Mouse (Mus musculus) heart, postnatal 4 days (tissue): Measurements from ENCODE around the gene Ntn5. TPM values are rescaled to one million over a fixed set of nuclear protein-coding genes. Genes with fewer than 3 reads are reported as not detected.
"Not testable (repeated sequence)": the region's sequence is repeated elsewhere in the genome, so short reads cannot be mapped to it uniquely, and the experiment has no call there.

ENCODE experiments used
- DNase-seq: peaks from one replicate; pipeline ENCODE4 v3.0.0; 2021
- total RNA-seq, 2 experiments: library from RNA; stranded (reverse); gene quantifications; 2 replicates each; pipeline ENCODE4 v1.2.3; 2021

Gene Ntn5
- total RNA-seq: not detected

DNA sequence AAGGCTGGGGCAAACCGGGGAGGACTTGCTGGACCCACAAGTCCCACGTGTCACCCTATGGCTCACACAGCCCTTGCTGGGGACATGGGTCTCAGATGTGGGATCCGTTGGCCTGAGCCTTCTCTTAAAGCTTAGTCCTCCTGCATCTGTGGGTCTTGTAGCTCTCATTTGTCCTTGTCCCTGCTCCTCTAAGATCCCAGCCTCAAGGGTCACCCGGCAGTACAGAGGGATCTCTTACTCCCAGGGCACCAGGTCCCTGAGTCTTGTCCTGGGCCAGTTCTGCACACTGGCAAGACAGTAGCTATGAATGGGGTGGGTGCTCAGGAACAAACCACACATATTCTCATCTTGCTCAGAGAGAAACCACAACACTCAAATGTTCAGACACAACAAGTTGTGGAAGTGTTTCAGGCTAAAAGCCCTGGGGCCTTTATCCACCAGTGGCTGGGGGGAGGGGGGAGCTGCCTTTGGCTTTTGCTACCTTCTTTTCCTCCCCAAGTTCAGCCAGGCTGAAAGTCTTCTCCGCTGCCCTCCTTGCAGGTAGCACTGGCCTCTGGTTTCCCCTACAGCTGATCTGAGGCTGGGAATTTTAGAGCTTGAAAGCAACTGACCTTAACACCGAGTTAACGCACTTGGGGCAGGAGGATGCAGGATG lies at the start of gene Ntn5:
Gene Ntn5, plus strand, starts transcription at position 627 of the 655 bp plus-strand sequence.
- DNase-seq: no peak

DNA sequence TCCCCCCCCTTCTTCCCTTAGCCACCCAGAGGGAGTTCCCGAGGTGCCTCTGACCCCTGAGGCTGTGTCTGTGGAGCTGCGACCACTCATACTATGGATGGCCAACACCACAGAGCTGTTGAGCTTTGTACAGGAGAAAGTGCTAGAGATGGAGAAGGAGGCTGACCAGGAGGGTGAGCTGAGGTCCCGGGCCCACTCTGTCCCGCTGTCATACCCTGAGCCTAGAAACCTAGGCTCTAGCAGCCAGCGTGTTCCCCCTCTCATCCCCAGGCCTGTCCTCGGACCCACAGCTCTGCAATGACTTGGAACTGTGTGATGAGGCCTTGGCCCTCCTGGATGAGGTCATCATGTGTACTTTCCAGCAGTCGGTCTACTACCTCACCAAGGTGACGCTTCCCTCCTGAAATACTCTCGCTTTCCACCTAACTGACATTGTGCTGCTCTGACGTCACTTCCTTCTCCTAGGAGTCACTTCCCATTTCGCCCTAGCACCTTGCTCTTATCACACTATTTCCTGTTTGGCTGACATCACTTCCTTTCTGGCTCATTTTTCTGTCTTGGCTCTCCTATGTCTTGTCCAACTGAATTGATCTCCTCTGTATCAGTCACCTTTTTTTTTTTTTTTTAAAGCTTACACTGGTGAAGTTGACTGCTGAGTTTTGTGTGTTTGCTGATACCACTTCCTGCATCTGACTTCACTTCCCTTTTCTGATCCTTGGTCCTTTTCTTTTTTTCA lies 48.7 kb upstream of the Ntn5 start:
- DNase-seq: peak; percentile 45

GRCm38 (mm10) chr7:45635711-45636688 lies 47.8 kb upstream of the Ntn5 start:
- peak; percentile 85 for DNase-seq

- DNase-seq: no peak
Measured at GRCm38 (mm10) chr7:45637710-45638109, 46.1 kb upstream of the Ntn5 start.

GRCm38 (mm10) chr7:45638623-45639401 lies 45.0 kb upstream of the Ntn5 start:
- DNase-seq: peak; percentile 93

DNA sequence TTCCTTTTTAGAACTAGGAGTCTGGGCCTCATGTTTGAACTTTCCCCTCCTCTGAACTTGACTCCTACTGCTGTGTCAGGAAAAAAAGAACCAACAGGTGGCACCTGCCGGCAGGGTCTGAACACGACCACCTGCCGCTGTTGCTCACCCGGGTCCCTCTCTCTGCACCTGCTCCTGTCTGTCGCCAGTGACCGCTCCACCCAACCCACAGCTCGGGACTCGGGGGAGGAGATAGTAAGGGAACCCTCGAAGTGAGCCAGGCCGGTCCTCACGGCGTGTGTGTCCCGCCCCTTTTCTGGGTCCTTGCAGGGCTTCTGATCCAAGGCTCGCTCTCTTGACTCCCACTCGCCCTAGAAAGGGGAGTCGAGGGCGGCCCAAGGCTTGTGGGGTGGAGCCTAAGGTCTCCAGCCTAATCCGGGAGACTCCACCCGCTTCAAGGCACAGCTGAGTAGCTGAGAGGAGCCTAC lies 44.2 kb upstream of the Ntn5 start, which contains the start of gene Mamstr:
Gene Mamstr, plus strand, starts transcription at position 417 of the 467 bp plus-strand sequence.
- DNase-seq: no peak

DNA sequence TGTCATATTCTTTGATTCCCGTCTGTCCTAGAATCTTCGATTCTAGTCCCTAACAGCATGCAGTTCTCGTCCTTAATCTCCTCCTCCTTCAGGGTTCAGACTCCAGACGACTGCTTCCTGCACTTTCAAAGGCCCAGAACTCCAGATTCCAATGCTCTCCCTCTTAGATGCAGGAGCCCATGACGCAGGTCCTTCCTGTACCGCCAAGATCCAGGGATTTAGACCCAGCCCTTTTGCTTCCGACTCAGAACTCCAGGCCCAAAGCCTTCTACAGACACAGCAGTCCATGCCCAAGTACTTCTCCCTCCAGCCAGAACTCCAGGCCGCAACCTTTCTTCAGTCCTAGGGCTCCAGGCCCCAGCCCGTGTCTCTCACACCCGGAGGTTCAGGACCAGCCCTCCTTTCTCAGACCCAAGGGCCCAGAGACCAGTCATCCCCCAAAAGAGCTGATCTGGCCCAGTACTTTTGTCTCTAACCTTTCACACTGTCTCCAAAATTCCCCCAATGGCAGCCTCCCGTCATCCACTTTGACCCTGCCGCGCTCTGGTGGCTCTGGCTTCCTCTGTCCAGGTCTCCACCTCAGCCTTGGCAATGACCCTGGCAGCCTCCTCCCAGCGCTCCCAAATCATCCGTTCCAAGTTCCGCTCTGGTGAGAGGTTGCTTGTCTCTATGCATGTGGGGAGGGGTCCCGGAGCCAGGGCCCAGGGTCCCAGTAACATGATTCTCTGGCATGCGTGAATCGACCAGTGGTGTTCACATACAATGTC lies 43.4 kb upstream of the Ntn5 start:
- DNase-seq: peak; percentile 39

- DNase-seq: peak; percentile 69
Measured at GRCm38 (mm10) chr7:45641391-45642040, 42.3 kb upstream of the Ntn5 start.

GRCm38 (mm10) chr7:45642083-45642482 lies 41.7 kb upstream of the Ntn5 start:
- no peak for DNase-seq

- no peak for DNase-seq
Measured at GRCm38 (mm10) chr7:45642503-45643255, 41.1 kb upstream of the Ntn5 start.

GRCm38 (mm10) chr7:45643441-45644178 lies 40.2 kb upstream of the Ntn5 start:
- DNase-seq: peak; percentile 94

- DNase-seq: peak; percentile 61
Measured at GRCm38 (mm10) chr7:45644183-45644582, 39.6 kb upstream of the Ntn5 start.

GRCm38 (mm10) chr7:45644872-45645590 lies 38.8 kb upstream of the Ntn5 start:
- no peak for DNase-seq

GRCm38 (mm10) chr7:45645591-45645971 lies 38.2 kb upstream of the Ntn5 start:
- no peak for DNase-seq

GRCm38 (mm10) chr7:45646671-45647070 lies 37.2 kb upstream of the Ntn5 start:
- DNase-seq: no peak

DNA sequence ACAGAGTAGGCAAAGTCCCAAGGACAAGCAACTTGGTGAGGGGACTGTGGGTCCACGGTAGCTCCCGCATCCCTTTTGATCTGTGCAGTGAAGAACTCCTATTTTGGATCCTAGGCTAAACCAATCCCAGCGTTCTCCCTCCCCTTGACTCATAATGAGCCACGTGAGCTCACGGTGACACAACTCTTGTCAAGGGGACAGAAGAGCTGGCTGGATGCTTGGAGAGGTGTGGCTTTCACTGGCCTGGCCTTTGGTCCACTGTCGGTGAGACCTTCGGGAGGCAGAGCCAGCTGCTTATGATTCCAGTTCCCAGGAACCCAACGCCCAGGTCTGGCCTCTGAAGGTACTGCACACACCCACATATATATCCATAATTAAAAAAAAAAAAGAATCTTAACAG lies 34.5 kb upstream of the Ntn5 start:
- DNase-seq: peak; percentile 66

- DNase-seq: not testable (repeated sequence)
Measured at GRCm38 (mm10) chr7:45650484-45650883, 33.3 kb upstream of the Ntn5 start.

DNA sequence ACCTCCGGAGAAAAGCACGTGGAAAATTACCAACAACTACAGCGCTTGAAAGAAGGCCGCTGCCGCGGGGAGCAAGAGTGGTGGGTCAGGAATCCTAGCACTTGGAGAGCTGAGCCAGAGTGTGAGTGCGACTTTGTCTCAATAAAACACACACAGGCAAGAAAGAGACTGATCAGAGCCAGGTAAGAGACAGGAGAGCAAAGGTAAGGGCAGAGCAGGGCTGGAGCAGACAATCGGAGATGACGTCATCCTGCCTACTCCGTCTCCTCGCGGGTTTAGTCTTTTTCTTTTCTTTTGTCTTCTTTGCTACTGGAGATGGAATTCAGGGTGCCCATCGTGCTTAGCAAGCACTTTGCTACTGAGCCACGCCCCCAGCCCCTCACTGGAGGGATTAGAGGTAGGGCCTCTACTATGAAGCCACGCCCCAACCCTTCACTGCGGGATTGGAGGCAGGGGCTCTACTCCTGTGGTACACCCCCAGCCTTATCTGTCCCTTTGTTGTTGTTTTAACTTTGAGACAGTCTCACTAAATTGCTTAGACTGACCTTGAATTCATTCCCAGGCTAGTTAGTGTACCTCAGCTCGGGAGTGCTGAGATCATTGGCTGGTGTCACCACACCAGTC lies 29.3 kb upstream of the Ntn5 start:
- DNase-seq: no peak
